Mouse (Mus musculus) G1E (cell line): ENCODE data around the gene Hnrnpdl.

ENCODE experiments used
- CTCF ChIP-seq: IDR thresholded peaks from 2 replicates; pipeline ENCODE4 v1.5.1; 2012; ENCODE audit warnings: low read depth, low read length, inconsistent platforms, mixed read lengths
- GATA1 ChIP-seq: IDR thresholded peaks from 2 replicates; pipeline ENCODE4 v1.6.1; 2012; ENCODE audit warnings: borderline replicate concordance, low read length, inconsistent platforms, mixed read lengths
- GATA2 ChIP-seq: IDR thresholded peaks from 2 replicates; pipeline ENCODE4 v1.6.1; 2012; ENCODE audit warnings: low read depth, low read length, inconsistent platforms, borderline replicate concordance
- POLR2AphosphoS5 ChIP-seq: IDR thresholded peaks from 2 replicates; pipeline ENCODE4 v1.6.1; 2012; ENCODE audit warnings: low read depth, low read length, inconsistent platforms; ENCODE audit not compliant: insufficient replicate concordance
- TAL1 ChIP-seq: conservative IDR thresholded peaks from 2 replicates; pipeline ENCODE4 v1.6.1; 2012; ENCODE audit warnings: low read depth, low read length, inconsistent platforms, mixed read lengths

- TF ChIP-seq CTCF (no peak), TAL1 (no peak), GATA1 (no peak), POLR2AphosphoS5 (no peak), GATA2 (no peak)
These were observed 30.1 kb upstream of the Hnrnpdl start for GRCm38 (mm10) chr5:100069526-100069925.
